Mouse (Mus musculus) cerebellum, postnatal 10 days (tissue): ENCODE measurements around the gene Ifi27.
"Not testable (repeated sequence)": the region's sequence is repeated elsewhere in the genome, so short reads cannot be mapped to it uniquely, and the experiment has no call there.

Source experiments
- DNase-seq, 2 experiments: peaks; one replicate each; pipeline ENCODE4 v3.0.0; 2021; ENCODE audit warnings: mixed read lengths in 2 of 2

The Ifi27 gene

DNA sequence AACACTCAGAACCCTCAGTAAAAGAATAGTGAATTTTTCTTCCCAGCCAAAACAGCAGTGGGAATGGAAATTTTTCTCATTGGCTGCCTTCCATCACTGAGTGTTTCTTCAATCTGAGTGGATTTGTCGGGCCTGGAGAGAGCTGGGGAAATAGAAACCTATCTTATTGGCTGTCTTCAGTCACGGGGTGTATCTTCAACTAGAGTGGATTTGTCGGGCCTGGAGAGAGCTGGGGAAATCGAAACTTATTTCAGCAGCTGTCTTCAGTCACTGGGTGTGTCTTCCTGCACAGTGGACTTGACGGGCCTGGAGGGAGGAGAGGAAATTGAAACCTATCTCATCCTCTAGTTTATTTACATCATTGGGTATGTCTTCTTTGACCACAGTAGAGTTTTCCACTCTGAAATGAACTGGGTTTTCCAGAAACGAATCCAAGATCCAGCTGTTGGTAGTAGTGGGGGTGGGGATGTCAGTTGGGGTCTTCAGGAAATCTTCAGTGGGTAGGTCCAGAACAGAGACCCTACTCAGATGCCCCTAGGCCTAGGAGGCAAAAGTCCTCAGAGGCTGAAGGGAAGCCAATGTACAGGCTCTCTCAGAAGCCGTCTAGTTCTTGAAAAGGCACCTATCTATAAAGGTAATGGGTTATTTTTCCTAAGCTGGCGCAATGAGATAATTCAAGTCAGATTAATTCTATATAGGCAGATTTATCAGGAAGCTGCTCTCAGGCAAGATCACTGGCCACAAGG is at the start of gene Ifi27:
TSS of gene Ifi27 (plus strand) at position 226 of the 746 bp plus-strand sequence.
- peak; percentile 7 to 22 for DNase-seq

DNA sequence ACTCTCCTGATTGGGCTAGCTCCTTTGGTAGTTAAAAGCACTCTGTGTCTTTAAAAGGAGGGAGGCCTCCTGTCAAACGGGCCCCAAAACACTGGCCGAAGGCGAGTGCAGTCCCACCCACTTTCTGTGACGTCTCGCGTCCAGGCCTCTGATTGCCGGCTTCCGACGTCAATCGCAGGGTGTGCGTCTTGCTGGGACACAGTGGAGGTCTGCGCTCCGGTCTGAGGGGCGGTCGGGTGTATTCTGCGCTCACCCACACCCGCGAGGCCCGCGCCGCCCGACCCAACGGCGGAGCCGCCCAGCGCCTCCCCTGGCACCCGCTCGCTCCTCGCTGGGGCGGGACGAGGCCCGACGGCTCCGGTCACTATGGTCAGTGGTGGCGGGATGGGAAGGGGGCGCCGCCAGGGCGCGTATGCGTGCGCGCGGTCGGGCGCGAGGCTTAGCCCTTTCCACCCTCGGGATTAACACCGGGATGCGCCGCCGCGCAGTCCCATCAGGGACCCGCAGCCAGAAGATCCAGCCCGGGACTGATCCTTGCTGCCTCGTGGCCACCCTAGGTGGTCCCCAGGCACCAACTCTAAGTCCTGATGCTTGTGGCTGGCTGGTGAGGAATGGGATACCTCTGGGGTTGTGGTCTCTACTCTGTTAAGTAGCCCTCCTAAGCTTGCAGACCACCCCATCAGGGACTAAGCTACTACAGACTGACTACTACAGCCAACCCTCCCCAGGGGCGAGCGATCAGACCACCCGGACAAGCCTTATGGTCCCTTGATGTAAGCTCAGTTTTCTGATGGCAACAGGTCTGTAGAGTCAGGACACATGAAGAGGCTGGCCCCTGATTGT is 45.3 kb upstream of the Ifi27 start, which contains the start of gene Otub2:
TSS of gene Otub2 (plus strand) at position 178 of the 843 bp plus-strand sequence.
- peak; percentile 98 for DNase-seq

DNA sequence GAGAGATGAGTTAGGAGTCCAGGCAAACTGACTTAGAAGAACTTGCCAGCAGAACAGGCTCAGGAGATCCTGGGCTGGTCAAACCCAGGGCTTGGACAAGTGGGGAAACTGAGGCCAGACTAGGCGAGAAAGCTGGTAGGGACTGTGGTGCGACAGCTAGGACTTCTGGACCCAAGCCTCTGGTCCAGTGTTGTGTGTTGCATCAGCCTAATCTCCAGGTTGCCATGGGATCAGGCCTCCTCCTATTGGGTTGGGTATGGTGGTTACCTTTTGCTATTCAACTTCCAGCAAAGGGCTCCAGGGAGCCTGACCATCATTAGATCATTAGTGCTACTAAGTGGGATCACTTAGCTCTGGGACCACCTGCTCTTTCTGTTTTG is 44.7 kb upstream of the Ifi27 start:
- no peak for DNase-seq

DNA sequence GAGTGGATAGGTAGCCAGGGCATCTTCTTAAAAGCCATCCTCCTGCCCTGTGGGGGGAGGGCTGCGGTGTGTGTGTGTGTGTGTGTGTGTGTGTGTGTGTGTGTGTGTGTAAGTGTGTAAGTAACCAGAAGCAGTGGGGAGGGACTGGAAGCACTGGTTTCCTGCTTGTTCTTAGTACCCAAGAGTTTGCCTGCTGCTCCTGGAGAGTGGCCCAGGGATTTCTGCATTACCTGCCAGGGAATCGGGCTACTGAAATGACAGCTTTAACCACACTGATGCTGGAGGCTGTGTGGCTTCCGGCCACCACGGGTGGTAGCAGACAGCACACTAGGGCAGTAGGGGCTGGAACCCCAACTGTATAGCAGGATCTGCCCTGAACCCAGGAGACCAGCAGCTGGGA is 44.0 kb upstream of the Ifi27 start:
- peak; percentile 42 to 47 for DNase-seq

DNA sequence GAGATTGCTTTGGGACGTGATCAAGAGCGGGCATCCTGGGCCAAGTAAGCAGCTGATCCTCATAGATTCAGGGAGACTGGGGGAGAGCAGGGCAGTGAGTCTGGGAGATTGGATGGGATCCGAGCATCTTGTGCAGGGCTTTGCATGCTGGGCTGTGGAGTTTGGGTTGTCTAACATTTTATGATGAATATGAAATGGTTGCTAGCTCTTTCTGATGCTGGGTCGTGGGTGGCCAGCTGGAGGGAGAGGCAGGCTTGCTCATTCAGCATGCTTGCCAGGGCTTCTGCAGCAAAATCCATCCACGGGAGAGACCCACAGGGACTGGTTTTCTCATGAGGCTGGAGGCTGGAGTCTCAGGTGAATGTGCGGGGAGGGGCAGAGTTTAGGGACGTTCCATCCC is 42.9 kb upstream of the Ifi27 start:
- DNase-seq, result no peak

DNA sequence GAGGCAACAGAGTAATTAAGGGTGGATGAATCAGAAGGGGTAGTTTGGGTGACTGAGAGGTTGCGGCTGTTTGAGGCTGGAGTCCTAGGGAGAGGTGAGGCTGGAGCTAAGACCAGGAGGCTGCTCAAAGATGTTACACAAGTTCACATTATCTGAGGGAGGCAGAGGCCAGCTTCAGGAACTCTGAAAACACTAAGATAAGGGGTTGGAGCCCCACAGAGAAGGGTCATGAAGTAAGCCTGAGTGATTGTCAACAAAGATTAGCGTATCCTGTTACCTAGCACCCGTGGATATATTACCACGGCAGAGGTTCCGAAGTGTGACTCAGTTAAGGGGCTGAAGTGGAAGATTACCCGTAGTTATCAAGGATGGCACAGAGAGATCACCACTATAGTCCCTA is 40.5 kb upstream of the Ifi27 start:
- no peak for DNase-seq

DNA sequence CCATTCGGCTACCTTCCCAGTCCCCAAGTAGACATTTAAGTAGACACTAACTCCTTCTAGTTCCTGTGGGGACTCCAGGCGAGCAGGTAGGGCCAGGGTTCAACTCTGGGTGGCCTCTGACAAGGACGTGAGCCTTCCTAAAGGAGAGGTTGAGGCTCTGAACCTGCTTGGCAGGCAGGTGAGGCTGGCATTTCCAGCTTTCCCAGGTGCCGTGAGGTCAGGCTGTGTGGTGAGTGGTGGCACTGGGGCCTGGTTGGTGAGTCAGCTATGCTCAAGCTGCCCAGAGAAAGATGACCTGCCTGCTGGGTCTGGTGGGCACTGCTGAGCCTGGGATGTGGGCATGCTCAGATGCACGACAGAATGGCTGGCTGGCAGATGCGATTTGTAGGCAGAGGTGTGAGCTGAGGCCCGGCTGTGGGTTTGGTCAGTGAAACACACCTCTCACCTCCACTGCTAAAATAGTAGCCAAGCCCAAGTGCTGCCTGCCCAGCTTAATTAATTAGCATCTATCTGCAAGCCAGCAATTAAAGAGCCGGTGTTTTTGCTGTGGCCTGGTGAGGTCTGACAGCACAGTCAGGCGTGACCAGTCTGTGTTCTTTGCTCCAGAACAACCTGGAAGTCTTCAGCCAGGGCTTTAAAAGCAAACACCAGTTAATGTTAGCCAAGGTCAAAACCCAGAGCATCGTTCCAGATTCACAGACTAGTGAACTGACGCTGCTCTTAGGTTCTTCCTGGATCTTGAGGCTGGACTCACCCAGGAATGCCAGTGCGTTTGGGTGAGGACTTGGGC is 38.3 kb upstream of the Ifi27 start:
- DNase-seq, result no peak

DNA sequence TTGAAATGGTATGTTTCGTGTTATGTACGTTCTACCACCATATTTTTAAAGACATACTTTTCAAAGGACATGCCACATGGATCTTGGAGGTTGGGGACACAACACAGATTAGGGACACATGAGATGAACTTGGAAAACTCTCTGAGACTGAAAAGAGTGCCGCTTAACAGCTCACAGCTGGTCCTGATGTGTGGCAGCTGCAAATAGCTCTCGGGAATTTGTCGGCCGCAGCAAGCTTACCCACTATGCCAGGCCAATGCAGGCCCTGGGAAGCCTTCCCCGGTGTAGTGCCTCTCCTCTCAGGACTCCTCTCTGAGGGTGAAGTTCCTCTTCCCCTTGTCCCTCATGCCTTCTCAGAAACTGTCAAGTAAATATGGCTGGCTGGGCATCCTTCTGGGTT is 37.3 kb upstream of the Ifi27 start:
- no peak for DNase-seq

DNA sequence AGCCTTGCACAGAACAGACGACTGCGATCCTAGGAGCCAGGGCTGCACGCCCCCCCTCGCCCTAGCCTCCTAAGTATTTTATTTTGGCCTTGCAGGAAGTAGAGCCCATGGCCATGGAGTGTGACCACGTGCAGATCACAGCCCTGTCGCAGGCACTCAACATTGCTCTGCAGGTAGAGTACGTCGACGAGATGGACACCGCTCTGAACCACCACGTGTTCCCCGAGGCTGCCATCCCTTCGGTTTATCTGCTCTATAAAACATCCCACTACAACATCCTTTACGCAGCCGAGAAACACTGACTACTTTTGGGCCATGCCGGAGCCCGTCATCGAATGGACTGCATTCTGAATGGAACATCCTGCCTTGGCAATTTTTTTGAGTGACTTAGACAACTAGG is 29.9 kb upstream of the Ifi27 start:
- no peak for DNase-seq

DNA sequence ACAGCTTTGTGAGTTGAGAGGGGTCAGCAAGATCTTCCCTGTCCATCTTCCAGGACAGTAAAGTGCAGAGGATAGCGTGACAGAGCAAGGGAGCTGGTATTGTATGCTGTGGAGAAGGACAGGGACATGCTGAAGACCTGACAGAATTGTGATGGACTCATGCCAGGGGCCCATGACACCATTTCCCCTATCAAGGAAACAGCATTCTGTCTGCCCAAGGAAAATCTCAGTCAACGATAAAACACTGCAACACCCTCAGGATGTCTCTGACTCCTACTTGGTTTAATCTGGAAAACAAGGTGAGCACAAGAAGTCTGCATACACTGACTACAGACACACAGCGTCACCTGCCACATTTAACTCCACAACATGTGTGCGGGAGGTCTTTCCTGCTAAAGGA is 26.3 kb upstream of the Ifi27 start, which contains the start of gene 9330161L09Rik:
TSS of gene 9330161L09Rik (minus strand) at position 101 of the 400 bp plus-strand sequence.
- DNase-seq, result no peak

DNA sequence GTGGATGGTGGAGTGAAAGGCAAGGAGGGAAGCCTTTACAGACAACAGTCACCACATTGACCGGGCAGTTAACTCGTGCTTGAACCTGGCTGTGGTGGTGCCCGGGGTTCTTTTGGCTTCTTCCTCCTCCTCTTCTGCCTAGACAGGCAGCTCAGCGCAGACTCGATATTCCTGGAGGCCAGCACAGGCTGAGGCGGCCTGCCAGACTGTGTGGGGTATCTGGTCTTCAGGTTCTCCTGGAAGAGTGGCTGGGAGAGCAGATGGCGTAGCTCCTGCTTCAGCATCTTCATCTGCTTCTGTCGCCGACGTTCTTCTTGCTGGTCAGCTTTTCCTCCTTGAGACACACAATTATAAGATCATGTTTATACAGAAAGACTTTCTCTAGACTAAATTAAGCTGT is 25.9 kb upstream of the Ifi27 start:
- DNase-seq, result peak; percentile 55 to 64

DNA sequence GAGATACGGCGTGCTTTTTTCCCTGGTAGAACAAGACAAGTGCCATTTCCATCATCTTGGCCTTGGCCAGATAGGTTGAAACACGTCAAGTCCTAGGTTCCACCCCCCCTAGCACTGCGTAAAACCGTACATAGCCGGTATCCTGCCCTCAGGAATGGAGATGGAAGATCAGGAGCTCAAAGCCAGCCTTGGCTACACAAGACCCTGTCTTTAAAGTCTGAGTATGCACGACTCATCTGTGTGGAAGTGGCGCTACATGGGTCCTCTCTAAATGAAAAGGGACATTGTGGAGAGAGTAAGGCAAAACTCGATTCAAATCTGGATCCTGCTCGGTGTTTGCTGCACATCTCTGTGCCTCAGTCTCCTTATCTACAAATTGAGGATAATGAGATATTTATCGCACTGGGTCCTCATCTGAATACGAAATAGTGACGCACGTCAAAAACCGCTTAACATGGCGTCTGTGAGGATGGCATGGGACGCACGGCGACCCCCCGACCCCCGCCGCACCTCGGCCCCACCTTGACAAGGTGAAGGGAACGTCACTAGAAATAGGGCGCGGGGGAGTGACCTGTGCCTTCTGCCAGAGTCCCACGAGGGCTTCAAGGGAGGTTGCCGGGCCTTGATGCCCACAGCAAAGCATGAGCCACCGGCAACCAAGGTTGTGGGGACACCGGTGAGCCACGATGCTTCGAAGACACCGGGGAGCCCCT is 8.8 kb upstream of the Ifi27 start:
- peak; percentile 12 to 21 for DNase-seq

DNA sequence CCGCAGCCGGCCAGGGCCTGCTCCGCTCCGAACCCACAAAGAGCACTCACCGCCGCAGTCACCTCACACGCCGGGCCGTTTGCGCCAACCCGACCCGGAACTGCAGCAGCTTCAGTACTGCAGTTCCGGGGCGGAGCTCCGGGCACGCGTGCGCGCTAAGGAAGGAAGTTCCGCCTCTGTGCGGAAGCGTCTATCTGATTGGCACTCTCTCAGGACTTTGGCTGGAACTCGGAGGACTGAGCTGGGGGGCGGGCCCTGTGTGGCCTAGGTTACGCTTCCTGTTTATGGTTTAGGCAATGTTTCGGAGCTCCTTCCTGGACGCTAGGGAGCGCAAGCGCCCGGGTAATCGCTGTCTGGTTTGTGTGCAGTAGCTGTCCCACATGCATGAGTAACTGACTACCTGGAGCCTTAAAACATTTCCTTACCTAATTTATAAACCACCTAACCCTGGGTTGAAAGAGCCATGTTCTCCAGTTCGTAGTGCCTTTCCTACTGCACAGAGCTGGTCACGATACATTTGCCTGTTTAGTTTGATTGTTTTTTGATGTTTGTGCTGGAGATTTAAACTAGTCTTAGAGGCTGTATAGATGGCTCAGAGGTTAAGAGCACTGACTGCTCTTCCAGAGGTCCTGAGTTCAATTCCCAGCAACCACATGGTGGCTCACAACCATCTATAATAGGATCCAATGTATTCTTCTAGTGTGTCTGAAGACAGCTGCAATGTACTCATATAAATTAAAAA is 8.1 kb upstream of the Ifi27 start, which contains the start of gene Ddx24:
TSS of gene Ddx24 (minus strand) at position 102 of the 742 bp plus-strand sequence.
- peak; percentile 97 to 98 for DNase-seq

DNA sequence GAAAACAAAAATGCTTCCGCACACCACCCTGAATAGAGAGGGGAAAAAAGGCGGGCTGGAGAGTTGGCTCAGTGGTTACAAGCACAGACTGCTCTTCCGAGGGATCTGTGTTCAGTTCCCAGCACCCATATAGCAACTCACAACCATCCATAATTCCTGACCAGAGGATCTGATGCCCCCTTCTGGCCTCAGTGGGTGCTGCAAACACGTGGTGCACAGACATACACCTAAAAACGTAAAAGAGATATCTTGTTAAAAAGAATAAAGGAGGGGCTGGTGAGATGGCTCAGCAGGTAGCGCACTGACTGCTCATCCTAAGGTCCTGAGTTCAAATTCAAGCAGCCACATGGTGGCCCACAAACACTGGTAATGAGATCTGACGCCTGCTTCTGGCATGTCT is 7.3 kb upstream of the Ifi27 start:
- peak; percentile 32 to 36 for DNase-seq

DNA sequence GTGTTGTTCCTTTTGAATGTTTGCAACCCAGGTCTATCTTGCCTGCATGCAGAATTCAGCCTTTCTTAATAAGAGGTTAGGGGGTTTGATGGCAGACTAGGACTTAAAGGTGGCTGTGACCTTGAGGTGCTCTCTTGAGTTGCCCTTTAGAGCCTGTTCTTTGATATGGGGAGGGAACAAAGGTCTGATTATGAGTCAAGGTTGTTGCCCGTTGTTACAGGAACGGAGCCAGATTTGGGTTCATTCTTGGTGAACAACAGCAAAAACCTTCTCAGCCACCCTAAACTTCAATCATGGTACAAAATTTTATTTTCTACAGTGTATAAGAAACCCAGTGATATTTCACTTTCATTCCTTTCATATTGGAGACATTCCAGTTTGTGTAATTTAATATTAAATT is 581 bp upstream of the Ifi27 start:
- DNase-seq, result no peak

DNA sequence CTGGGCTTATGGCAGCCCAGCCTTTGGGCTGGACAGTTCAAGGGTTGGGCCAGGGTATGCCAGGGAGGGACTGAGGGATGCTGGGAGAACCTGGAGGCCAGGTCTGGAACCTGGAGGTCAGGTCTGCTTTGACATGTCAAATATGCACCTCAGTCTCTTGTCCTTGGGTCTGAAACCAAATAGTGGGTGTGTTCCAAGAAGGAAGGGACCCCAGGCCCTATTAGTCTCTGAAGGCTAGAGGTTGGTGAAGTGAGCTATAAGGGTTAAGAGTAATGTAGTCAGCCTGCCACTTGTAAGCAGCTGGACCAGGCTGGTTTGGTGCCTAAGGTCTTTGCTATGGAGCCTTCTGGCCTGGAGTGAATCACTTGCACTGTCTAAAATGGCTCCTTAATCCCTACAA is 850 bp downstream of the Ifi27 start:
- DNase-seq, result no peak

DNA sequence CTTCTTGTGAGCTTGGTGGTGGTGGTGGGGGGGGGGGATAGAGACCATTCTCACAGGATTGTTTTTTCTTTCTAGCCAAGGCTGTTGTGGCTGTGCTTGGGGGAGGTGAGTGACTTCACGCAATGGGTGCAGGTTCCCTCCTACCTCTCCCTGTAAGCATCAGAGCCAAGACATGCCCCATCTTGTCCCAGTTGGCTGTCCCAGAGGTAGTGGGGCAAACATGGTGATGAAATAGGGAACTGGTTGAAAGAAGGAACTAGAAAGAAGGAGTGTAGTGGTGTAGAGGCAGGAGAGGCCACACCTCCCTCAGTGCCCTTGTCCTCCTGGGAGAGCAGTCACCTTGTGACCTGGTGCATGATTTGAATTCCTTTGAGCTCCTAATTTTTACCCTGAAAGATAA is 3.6 kb downstream of the Ifi27 start:
- no peak for DNase-seq

DNA sequence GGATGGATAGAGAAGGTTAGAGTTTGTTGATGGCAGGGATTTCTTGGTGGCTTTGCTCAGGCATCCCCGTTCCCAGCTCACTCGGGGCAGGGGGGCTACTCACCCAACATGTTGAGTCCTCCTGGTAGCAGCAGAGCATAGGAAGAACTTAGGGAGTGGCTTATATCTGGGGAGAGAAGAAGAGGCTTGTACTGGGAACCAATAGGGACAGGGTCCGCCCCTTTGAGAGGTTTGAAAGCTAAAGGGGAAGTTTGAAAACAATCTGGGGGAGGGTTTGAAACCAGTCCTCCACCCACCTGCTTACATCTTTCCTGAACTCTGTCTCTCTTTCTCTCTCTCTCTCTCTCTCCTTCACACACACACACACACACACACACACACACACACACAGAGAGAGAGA is 9.5 kb downstream of the Ifi27 start, which contains the start of gene Ifi27l2a:
TSS of gene Ifi27l2a (minus strand) at position 157 of the 400 bp plus-strand sequence.
- DNase-seq, result no peak

DNA sequence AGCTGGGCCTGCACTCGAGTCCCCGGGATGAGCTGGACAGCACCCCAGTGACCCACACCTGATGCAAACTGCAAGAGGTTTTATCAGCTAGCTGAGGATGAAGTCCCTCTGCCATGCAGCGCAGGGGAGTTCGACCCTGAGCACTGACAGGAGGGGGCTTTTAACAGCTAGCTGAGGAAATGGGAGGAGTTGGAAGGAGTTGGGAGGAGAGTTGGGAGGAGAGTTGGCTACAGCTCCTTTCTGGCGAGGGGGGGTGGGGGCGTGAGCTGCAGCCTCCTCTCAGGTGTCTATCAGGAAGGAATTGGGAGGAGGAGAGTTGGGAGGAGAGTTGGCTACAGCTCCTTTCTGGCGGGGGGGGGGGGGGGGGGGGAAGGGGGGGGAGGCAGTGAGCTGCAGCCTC is 10.2 kb downstream of the Ifi27 start:
- DNase-seq, result not testable (repeated sequence)

DNA sequence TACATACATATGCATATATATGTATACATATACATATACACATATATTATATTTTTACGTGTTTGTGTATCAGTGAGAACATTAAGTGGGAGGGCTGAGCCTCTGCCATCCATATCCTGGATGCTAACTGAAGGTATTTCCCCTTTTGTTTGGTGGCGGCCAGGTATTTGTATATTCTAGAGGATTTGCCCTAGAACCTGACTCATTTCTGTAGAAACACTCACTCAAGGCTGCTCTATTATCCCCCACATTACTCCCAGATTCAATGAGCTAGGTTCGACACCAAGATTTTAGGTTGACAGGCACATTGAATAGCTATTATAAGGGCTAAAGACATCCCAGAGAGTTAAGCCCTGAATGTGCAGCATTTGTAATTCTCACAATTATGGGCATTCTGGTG is 11.0 kb downstream of the Ifi27 start:
- no peak for DNase-seq

DNA sequence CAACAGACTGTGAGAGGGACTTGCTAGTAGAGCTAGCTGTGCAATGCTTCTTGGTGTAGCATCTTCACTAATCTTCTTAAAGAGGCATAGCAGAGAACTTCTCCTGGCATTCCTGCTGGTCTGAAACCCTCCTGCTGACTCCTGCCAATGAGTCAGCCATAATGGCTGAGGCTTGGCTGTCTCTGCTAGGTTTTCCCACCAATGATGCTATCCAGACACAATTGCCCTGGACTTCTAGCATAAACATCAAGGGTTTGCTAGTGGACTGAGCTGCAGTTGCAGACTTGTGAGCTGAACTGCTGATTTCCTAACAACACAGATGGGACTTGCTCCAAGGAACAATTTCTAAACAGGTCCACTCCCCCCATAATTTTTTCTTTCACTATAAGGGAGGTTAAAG is 19.4 kb downstream of the Ifi27 start:
- DNase-seq, result no peak

DNA sequence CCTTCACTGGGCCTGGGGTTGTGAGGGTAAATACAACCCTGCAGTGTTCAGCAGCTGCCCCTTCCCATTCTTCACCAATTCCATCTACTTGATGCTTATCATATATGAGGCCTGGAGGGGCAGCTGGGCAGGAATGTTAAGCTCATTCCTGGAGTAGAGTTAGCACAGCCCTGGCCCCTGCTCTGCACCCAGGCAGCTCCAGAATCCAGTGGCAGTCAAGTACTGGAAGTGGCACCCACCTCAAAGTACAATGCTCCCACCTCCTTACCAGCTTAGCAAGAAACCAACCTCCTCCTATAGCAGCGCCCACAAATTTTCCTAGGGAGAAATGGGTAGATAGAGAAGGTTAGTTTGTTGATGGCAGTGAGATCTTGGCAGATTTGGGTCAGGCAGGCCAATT is 22.7 kb downstream of the Ifi27 start:
- DNase-seq, result not testable (repeated sequence)
